Mouse (Mus musculus) olfactory bulb, adult 2 months (tissue): Measurements from ENCODE around the gene Rasgrp3.

Experiments used
- CTCF ChIP-seq: fragments of 200-500 bp; IDR thresholded peaks from 2 replicates; pipeline ENCODE4 v1.5.1; 2012; ENCODE audit warnings: low read depth, mild to moderate bottlenecking, low read length, moderate library complexity; ENCODE audit not compliant: insufficient read depth
- POLR2A ChIP-seq: fragments of 200-500 bp; IDR thresholded peaks from 2 replicates; pipeline ENCODE4 v1.6.1; 2012; ENCODE audit warnings: mild to moderate bottlenecking, low read depth, low read length, moderate library complexity; ENCODE audit not compliant: insufficient read depth

GRCm38 (mm10) chr17:75470325-75470724 is 34.6 kb downstream of the Rasgrp3 start:
- TF ChIP-seq CTCF (no peak), POLR2A (no peak)
